Mouse (Mus musculus) layer of hippocampus, adult 8-10 months (tissue): Measurements from ENCODE around the gene Adgrl1. TPM values are rescaled to one million over a fixed set of nuclear protein-coding genes. Genes with fewer than 3 reads are reported as not detected.
"Not testable (repeated sequence)": the region's sequence is repeated elsewhere in the genome, so short reads cannot be mapped to it uniquely, and the experiment has no call there.

ENCODE experiments used
- DNase-seq, 2 experiments: peaks; one replicate each; pipeline ENCODE4 v3.0.0; 2022; ENCODE audit warnings: low spot score in 2 of 2
- total RNA-seq, 4 experiments: library from RNA; stranded (reverse); gene quantifications; 2 replicates each; pipeline ENCODE4 v1.2.4; 2022

Adgrl1 gene
- total RNA-seq, 4 experiments from 2014 or later, result 287 to 307 (median 299) TPM

GRCm38 (mm10) chr8:83954749-83955105, 54.8 kb downstream of the Adgrl1 start:
- DNase-seq, result no peak

- peak; percentile 99 for DNase-seq
Observed at GRCm38 (mm10) chr8:83955106-83955957, 55.4 kb downstream of the Adgrl1 start, which contains the start of the genes Gm10644 and Asf1b. Gene Gm10644, minus strand, starts transcription at chr8:83955205. Gene Asf1b, plus strand, starts transcription at chr8:83955507.

DNA sequence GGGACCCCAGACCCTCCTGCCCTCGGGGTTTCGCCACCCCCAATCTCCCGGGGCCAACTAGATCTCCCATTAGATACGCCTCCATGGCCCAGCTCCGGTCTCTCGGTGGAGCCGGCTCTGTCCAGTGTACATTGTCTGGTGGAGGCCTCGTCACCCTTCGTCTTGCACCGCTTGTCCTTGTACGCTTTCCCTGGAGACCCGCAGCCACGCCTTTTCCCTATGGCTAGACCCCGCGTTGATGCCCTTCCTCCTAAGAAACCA, 56.0 kb downstream of the Adgrl1 start:
- DNase-seq, result no peak

- no peak for DNase-seq
Observed at GRCm38 (mm10) chr8:83956789-83957188, 56.9 kb downstream of the Adgrl1 start.

DNA sequence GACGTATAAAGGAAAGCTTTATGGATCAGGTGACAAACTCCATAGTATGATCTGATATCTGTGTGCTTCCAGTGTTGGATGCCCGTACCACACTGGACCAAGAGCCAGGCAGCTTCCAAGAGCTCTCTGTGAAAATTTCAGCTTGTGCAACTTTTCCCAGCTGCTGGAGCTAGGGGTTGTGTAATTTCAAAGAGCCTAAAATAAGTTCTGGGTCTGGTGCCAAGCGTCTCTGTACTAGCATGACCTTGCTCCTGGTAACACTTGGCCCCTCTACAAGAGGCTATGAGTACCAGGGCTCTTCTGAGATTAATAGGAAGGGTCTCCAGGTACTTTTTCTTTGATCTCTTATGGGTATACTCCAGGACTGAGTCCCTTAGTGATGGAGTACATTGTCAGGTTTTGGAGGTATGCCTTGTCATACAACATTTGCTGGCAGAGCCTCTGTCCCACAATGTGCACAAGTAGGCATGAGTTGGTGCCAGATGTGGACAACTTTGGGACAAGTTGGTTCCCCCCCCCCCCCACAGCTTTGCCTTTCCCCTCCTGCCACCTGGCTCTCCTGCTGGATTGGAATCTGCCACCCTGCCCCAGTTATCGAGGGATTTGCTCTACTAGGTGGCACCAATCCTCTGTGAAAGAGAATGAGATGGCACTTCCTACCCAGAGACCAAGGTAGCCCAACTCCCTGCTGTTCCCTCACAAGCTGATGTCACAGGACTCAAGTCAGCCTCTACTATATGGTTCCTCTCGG, 64.3 kb downstream of the Adgrl1 start:
- DNase-seq, result no peak

DNA sequence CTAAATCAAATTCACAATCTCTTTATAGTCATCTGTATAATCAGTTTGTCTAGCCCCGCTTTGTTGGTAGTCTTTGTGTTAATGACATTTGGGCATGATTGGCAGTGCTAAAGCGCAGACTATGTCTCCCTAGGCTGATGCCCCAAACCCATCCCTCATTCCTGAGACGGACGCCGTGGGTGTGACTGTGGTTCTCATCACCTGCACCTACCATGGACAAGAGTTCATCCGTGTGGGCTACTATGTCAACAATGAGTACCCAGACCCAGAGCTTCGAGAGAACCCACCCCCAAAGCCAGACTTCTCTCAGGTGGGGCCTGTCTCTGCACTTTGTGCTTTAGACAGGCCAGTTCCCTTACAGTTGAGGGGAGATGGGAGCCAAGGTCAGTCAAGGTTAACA, 67.8 kb downstream of the Adgrl1 start:
- DNase-seq, result no peak

GRCm38 (mm10) chr8:83971121-83971520, 71.2 kb downstream of the Adgrl1 start:
- no peak for DNase-seq

DNA sequence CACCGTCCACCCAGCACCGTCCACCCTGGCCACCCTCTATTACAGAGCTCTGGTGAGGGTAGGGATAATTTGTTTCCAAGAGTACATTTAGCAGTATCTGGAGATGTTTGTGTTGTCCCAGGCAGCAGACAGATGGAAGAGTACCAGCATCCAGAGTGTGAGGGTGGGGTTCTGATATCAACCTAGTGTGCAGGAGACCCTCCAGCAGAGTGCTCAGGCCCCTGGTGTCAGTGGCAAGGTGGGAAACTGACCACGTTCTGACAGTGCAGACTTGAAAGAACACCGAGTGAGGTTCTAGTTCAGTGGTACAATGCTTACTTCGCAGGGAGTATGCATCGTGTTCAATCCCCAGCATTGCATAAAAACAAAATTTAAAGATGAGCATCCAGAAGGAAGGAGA, 71.8 kb downstream of the Adgrl1 start:
- no peak for DNase-seq

DNA sequence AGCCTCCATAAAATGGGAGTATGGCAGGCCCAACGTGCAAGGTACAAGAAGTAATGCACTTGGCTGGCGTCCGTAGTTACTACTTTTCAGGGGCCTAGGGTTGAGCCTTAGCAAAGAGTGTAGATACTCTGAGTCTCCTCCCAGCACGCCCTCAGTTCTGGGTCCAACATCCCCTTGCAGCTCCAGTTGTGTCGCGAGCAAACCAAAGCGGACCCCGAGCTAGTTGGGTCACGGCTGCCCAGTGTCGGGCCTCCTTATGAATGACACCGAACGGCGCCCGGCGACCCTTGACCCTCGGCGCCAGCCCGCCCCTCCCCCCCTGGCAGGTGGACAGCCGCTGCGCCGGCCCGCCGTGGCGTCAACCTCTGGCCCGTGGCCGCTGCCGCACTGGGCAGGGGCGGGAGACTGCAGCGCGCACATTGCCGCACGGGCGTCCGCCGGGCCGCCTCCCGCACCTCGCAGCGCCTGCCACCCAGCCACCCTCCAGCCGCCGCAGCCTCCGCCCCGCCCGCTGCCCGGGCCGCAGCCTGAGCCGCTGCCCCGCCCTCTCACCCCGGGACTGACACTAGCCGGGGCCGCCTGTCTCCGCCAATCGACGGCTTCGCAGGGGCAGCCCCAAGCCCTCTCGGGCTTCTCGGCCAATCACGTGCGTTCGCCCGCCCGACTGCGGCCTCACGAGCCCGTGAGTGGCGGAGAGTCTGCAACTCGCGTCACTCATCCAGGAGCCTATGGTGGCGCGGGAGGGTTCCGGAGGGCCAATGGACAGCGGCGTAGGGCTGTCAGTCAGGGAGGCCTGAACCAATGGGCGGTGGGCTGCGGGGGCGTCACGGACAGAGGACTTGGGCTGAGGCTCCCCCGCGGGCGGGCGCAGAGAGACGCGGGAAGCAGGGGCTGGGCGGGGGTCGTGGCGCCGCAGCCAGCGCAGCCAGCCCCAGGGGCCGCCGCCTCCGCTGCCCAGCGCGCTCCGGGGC, 72.5 kb downstream of the Adgrl1 start, which contains the start of gene Prkaca:
Prkaca (plus strand) TSS at position 844 of the 971 bp plus-strand sequence.
- peak; percentile 99 for DNase-seq

DNA sequence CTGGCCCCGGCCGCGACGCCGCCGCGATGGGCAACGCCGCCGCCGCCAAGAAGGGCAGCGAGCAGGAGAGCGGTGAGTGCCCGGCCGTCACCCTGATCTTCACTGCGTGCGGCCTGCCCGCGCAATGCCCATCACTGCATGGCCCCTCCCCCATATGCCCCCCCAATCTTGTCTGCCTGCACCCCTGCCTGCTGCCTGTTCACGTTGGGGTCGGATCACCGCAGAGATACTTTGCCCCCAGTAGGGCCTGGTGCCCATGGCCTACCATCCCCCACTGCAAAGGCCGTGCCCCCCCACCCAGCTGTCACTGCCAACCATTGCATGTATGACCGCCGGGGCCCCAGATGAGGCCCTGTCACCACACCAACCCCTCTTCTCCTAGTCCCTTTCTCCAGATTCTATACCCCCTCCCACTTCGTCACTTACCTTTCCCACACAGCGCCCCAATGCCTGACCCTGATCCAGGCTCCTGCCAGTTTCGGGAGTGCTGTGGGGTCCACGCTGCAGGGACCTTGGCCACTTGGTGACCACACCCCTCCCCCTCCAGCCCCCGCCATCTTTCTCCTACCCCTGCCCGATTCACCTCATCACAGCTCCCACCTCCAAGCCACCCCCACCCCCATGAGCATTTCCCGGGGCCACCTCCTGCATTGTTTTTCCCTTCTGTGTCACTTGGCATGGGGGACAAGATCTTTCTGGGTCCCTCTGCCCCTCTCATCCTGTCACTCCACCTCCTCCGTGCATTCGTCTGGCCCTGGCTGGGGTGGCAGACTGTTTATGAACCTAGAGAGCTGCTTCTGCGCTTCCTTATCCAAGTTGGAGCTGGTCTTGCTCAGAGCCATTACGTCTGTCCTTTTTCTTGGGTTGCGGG, 73.5 kb downstream of the Adgrl1 start:
- no peak for DNase-seq

DNA sequence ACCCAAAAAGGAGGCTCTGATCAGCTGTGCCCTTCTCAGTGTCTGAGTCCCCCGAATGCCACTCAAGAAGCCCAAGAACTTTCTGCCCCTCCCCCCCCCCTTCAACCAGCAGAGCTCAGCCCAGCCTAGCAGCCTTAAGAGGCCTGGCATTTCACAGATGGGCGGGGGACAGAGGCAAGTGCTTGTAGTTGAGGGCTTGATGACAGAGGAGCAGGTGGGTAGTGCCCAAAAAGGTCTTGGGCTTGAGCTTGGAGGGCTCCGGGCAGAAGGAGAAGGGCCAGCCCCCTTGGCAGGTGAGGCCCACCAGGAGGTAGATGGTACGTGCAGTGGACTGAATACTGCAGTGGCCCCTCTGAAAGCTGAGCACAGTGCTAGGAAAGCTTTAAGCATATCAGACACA, 74.6 kb downstream of the Adgrl1 start:
- DNase-seq, result no peak

DNA sequence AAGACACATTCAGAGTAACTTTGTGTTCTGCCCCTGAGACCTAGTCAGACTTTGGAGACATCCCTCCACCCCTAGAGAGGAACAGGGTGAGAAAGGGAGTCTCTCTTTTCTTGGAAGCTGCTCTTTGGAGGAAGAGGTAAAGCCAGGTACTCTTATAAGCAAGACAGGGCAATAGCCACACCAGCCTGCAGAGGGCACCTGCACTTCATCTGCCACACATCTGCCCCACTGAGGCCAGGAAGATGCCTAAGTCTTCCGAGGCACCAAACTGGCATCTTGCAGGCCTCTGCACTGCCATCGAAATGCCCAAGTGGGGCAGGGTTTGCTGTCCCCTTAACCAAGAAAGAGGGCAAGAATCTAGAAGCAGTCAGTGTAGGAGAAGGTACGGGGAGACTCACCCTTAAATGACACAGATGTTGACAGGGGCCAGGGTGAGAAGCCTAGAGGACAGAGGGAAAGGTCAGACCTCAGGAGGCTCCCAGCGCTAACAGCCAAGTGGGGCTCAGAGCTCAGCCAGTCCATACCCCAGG, 76.3 kb downstream of the Adgrl1 start:
- no peak for DNase-seq

DNA sequence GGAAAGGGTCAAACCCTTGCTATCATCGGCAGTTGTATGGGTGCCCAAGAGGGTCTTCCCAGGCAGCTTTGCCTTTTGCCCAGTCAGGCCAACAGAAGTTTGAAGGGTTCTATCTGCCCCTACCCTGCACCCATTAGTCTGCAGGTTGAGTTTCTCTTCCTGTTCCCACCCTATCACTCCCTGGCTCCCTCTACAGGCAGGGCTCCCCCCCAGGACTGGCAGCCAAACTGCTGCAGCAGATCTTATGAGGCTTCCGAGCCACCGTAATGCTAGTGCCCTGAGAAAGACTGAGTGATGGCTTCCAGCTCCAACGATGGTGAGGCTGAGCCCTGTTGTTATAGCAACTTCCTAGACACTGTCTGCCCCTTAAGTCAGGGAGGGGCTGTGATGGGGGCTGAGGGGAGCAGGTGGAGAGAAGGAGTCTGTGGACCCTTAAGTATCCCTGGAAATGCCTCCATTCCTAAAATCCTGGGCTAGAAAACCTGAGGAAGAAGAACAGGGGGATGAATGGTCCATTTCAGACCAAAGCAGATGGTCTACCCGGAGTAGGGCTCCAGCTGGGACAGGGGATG, 77.0 kb downstream of the Adgrl1 start:
- DNase-seq, result no peak

GRCm38 (mm10) chr8:83977646-83978045, 77.7 kb downstream of the Adgrl1 start:
- no peak for DNase-seq

DNA sequence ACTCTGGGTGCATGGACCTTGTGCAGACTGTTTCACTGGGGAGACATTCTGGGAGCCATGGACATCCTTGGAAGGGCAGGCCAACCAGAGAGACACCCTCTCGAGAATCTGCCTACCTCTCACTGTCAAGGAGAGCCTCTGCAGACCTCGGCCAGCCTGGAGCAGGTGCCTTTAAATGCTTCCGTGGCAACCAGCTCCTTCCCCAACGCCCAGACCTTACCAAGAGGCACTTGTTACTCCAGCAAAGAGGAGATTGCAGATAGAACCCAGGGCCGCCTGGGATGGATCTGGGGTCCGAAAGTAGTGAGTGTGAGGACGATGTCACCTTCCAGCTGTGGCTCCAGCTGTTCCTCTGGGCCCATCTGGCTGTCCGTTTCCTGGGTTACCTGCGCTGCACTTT, 78.3 kb downstream of the Adgrl1 start:
- no peak for DNase-seq

DNA sequence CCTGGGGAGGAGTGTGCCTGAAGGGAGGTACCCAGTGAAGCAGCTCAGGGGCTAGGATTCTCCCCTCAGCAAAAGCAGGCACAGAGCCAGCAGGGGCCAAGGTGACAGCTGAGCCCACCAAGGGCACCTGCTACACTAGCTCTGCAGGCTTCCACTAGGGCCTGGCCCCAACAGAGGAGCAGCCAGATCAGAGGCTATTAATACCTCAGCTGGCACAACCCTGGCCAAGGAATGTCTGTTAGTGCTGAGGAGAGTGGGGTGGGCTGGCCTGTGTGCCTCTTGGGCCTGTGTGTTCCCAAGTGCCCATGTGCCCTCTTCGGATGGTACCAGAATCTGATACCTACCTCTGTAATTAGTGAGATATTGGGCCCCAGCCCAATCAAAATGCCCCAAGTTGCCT, 80.3 kb downstream of the Adgrl1 start:
- DNase-seq, result no peak

DNA sequence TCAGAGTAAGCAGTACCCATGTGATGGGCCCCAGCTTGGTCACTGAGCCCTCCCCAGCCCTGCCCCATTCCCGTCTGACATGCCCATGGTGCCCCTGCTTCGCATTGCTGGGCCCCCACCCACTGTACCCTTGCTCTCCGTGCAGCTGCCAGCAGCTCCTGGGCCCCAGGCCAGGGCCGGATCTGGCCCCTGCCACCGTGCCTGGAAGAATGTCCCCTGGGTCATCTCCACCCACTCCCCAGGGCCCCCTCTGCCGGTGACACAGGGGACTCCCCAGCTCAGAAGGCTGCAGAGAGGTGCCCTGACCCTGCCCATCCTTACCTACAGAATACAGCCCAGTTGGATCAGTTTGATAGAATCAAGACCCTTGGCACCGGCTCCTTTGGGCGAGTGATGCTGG, 80.9 kb downstream of the Adgrl1 start:
- DNase-seq, result no peak

DNA sequence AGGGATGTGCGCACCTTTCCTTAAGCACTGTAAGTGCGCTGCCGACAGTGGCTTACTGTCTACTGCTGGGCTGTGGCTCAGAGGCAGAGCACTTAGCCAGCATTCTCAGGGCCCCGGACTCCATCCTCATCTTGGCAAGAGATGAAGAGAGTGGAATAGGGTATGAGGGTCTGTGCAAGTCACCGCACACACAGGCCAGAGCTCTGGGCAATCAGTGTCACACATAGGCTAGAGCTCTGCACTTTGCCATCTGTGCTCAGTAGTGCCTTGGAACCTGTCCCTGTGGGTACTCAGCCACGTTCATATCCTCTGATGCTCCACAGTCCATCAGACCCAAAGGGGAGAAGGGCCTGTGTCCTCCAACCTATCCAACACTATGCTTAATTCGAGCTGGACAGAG, 81.6 kb downstream of the Adgrl1 start:
- no peak for DNase-seq

DNA sequence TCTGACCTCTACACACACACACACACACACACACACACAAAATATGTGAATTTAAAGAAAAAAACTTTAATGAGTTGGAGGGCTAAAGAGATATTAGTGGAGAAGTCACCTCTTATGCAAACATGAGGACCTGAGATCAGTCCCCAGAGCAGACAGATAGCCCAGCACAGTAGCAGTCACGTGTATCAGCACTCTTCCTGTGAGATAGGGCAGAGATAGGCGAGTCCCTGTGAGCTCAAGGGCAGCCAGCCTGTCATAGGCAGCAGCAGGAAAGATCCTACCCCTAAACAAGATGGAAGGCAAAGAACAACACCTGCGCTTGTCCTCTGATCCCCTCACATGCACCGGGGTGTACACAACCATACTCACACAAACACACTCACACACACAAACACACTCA, 82.5 kb downstream of the Adgrl1 start:
- DNase-seq, result no peak

DNA sequence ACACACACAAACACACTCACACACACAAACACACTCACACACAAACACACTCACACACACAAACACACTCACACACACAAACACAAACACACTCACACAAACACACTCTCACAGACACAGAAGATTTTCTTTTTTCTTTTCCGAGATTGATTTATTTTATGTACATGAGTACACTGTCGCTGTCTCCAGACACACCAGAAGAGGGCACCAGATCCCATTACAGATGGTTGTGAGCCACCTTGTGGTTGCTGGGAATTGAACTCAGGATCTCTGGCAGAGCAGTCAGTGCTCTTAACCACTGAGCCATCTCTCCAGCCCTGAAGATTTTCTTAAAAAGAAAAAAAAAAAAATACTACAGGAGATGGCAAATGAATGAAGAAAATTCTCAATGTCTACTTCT, 83.3 kb downstream of the Adgrl1 start:
- DNase-seq, result not testable (repeated sequence)
